Mouse (Mus musculus) heart, adult 9 months (tissue): ENCODE results near the gene Cyba.

Experiments
- DNase-seq, 2 experiments: peaks; one replicate each; pipeline ENCODE4 v3.0.0; 2022; ENCODE audit warnings: low spot score in 2 of 2

The Cyba gene

GRCm38 (mm10) chr8:122421376-122422070, 11.2 kb downstream of the Cyba start, which contains the start of gene Il17c:
TSS of gene Il17c (plus strand) at chr8:122422020.
- no peak for DNase-seq

GRCm38 (mm10) chr8:122419881-122420555, 12.7 kb downstream of the Cyba start:
- DNase-seq, result no peak

- no peak for DNase-seq
These were observed 17.2 kb downstream of the Cyba start for GRCm38 (mm10) chr8:122415554-122415953.

GRCm38 (mm10) chr8:122414311-122414710, 18.4 kb downstream of the Cyba start:
- no peak for DNase-seq

GRCm38 (mm10) chr8:122407678-122408077, 25.1 kb downstream of the Cyba start:
- no peak for DNase-seq

GRCm38 (mm10) chr8:122405146-122405805, 27.5 kb downstream of the Cyba start:
- no peak for DNase-seq

GRCm38 (mm10) chr8:122398186-122398585, 34.5 kb downstream of the Cyba start:
- DNase-seq, result no peak

- no peak for DNase-seq
These were observed 37.4 kb downstream of the Cyba start for GRCm38 (mm10) chr8:122395291-122395690.

- DNase-seq, result no peak
These were observed 39.0 kb downstream of the Cyba start for GRCm38 (mm10) chr8:122393717-122394116.

GRCm38 (mm10) chr8:122390758-122391157, 42.0 kb downstream of the Cyba start:
- no peak for DNase-seq

GRCm38 (mm10) chr8:122389357-122389756, 43.4 kb downstream of the Cyba start:
- no peak for DNase-seq

- no peak for DNase-seq
These were observed 49.7 kb downstream of the Cyba start for GRCm38 (mm10) chr8:122383039-122383438.

- DNase-seq, result peak; percentile 99
These were observed 56.1 kb downstream of the Cyba start, which contains the start of gene Zc3h18 for GRCm38 (mm10) chr8:122376365-122377231. TSS of gene Zc3h18 (plus strand) at chr8:122376609.

GRCm38 (mm10) chr8:122375751-122376364, 56.9 kb downstream of the Cyba start:
- no peak for DNase-seq

GRCm38 (mm10) chr8:122375320-122375719, 57.4 kb downstream of the Cyba start:
- no peak for DNase-seq
